Mouse (Mus musculus): ENCODE data around the gene Vwa5b1.

Gene Vwa5b1

DNA sequence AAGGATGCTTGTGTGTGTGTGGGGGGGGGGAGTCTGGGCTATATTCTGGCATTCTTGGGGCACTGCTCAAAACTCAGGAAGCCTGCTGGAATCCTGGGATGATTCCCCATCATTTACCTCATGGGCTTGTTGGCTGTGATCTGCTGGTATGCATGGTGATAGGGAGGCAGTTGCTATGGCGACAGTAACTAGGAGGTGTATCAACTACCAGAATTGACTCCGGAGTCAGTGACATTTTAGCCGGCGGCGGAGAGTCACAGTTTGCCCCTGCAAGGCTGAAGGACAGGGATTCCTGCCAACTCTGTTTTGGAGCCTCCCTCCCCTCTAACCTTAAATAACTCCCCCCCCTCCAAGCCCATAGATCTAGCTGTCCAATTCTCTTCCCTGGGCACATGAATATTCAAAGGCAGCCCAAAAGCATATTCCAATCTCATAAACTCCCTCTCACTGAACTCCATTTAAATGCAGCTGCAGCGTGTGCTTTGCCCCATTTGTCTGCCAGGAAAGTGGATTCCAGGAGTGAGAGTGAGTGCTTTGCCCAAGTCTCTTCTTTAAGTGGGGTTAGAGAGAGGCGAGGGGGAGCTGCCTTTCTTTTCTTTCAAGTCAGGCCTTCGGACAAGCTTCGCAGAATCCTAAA lies 118.4 kb downstream of the Vwa5b1 start:
- Histone ChIP-seq H3K27me3 (ENCODE audit: insufficient read depth, low read length) (0 out of 2 replicates have a peak, but pooled peaks cover 3% of the 10 kb centered on the region), H3K36me3 (ENCODE audit: insufficient read depth, low read length) (no peaks in the 10 kb centered on the region)

DNA sequence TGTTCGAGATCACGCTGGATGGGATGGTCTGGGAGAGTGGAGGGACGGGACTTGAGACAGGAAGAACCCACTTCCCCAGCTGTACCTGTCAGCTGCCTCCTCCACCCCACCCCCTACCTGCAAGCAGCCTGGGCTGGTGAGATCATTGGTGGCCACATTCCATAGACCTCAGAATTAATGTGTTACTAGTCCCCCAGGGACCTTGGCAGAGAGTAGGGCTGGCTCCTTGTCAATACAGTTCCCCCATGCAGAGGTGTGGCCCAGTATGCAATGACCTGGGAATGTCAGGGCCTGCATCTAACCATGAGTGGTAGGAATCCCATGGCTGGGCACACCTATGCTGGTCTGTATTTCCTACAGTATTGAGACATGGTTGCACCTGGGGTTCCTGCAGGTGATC lies 119.2 kb downstream of the Vwa5b1 start:
- Histone ChIP-seq H3K27me3 (ENCODE audit: insufficient read depth, low read length) (0 out of 2 replicates have a peak, but pooled peaks cover 3% of the 10 kb centered on the region), H3K36me3 (ENCODE audit: insufficient read depth, low read length) (no peaks in the 10 kb centered on the region), H3K4me1 (replicated peaks; ENCODE audit: low read depth, low read length) (peaks cover 14% of the 10 kb centered on the region), H3K9me3 (ENCODE audit: low read length) (no peaks in the 10 kb centered on the region), H3K4me3 (replicated peaks; ENCODE audit: low read length) (no peak overlapping the region)
- no peak for TF ChIP-seq NANOG (IDR thresholded peaks at IDR 0.05; ENCODE audit: borderline replicate concordance, low read length)
- no peak for TF ChIP-seq POU5F1 (IDR thresholded peaks at IDR 0.05; ENCODE audit: borderline replicate concordance, low read length)
- no peak for TF ChIP-seq CTCF (conservative IDR thresholded peaks at IDR 0.05; ENCODE audit: low read length)

More for the DNA sequence above, 118.4 kb downstream of the Vwa5b1 start:
- Histone ChIP-seq H3K4me3 (replicated peaks; ENCODE audit: low read length) (no peak overlapping the region), H3K4me1 (replicated peaks; ENCODE audit: low read depth, low read length) (peaks cover 20% of the 10 kb centered on the region), H3K9me3 (ENCODE audit: low read length) (no peaks in the 10 kb centered on the region)
- no peak for TF ChIP-seq POU5F1 (IDR thresholded peaks at IDR 0.05; ENCODE audit: borderline replicate concordance, low read length)
- TF ChIP-seq NANOG (IDR thresholded peaks at IDR 0.05; ENCODE audit: borderline replicate concordance, low read length), result no peak
